Mouse (Mus musculus): ENCODE results near the gene Rsbn1l.
"Not testable (repeated sequence)": the region's sequence is repeated elsewhere in the genome, so short reads cannot be mapped to it uniquely, and the experiment has no call there.

Gene Rsbn1l

GRCm38 (mm10) chr5:20950516-20950854 is 5.7 kb downstream of the Rsbn1l start:
- DNase-seq (ENCODE audit: extremely low read depth, low read depth) = no peak

GRCm38 (mm10) chr5:20950093-20950492 is 6.1 kb downstream of the Rsbn1l start:
- DNase-seq (ENCODE audit: extremely low read depth, low read depth) = no peak

GRCm38 (mm10) chr5:20946906-20947305 is 9.3 kb downstream of the Rsbn1l start:
- no peak for DNase-seq (ENCODE audit: extremely low read depth, low read depth)

GRCm38 (mm10) chr5:20944961-20945748 is 11.0 kb downstream of the Rsbn1l start:
- DNase-seq (ENCODE audit: extremely low read depth, low read depth) = no peak

GRCm38 (mm10) chr5:20943791-20944190 is 12.4 kb downstream of the Rsbn1l start:
- DNase-seq (ENCODE audit: extremely low read depth, low read depth) = not testable (repeated sequence)

GRCm38 (mm10) chr5:20942523-20942922 is 13.7 kb downstream of the Rsbn1l start:
- DNase-seq (ENCODE audit: extremely low read depth, low read depth) = no peak

GRCm38 (mm10) chr5:20941205-20941604 is 15.0 kb downstream of the Rsbn1l start:
- peak; percentile 97 for DNase-seq (ENCODE audit: extremely low read depth, low read depth)

- DNase-seq (ENCODE audit: extremely low read depth, low read depth) = no peak
Measured at GRCm38 (mm10) chr5:20940696-20941095, 15.5 kb downstream of the Rsbn1l start.

GRCm38 (mm10) chr5:20940040-20940571 is 16.1 kb downstream of the Rsbn1l start:
- DNase-seq (ENCODE audit: extremely low read depth, low read depth) = no peak

GRCm38 (mm10) chr5:20938523-20938922 is 17.7 kb downstream of the Rsbn1l start:
- no peak for DNase-seq (ENCODE audit: extremely low read depth, low read depth)

- DNase-seq (ENCODE audit: extremely low read depth, low read depth) = no peak
Measured at GRCm38 (mm10) chr5:20935934-20936333, 20.3 kb downstream of the Rsbn1l start.

- DNase-seq (ENCODE audit: extremely low read depth, low read depth) = peak; percentile 98
Measured at GRCm38 (mm10) chr5:20932585-20932984, 23.6 kb downstream of the Rsbn1l start.

GRCm38 (mm10) chr5:20931300-20931699 is 24.9 kb downstream of the Rsbn1l start:
- no peak for DNase-seq (ENCODE audit: extremely low read depth, low read depth)

GRCm38 (mm10) chr5:20930430-20930829 is 25.8 kb downstream of the Rsbn1l start:
- DNase-seq (ENCODE audit: extremely low read depth, low read depth) = no peak

- no peak for DNase-seq (ENCODE audit: extremely low read depth, low read depth)
Measured at GRCm38 (mm10) chr5:20929669-20930151, 26.5 kb downstream of the Rsbn1l start.

GRCm38 (mm10) chr5:20925451-20925850 is 30.7 kb downstream of the Rsbn1l start:
- no peak for DNase-seq (ENCODE audit: extremely low read depth, low read depth)

GRCm38 (mm10) chr5:20924608-20925007 is 31.6 kb downstream of the Rsbn1l start:
- no peak for DNase-seq (ENCODE audit: extremely low read depth, low read depth)

GRCm38 (mm10) chr5:20919566-20919965 is 36.6 kb downstream of the Rsbn1l start:
- no peak for DNase-seq (ENCODE audit: extremely low read depth, low read depth)

GRCm38 (mm10) chr5:20918967-20919366 is 37.2 kb downstream of the Rsbn1l start:
- no peak for DNase-seq (ENCODE audit: extremely low read depth, low read depth)

GRCm38 (mm10) chr5:20913372-20914275 is 42.6 kb downstream of the Rsbn1l start:
- DNase-seq (ENCODE audit: extremely low read depth, low read depth) = no peak

GRCm38 (mm10) chr5:20911741-20912140 is 44.5 kb downstream of the Rsbn1l start:
- DNase-seq (ENCODE audit: extremely low read depth, low read depth) = no peak

- no peak for DNase-seq (ENCODE audit: extremely low read depth, low read depth)
Measured at GRCm38 (mm10) chr5:20906191-20906590, 50.0 kb downstream of the Rsbn1l start.

Data from MEL-GATA-1-ER (cell line).